Mouse (Mus musculus): ENCODE measurements at regions not wholly inside any gene's neighbourhood (a gene's known extent, or its start where the extent isn't known, plus 50 kb on each side); places are given as distances from the start of the nearest gene placed in this dataset.
"Not testable (repeated sequence)": the region's sequence is repeated elsewhere in the genome, so short reads cannot be mapped to it uniquely, and the experiment has no call there.

DNA sequence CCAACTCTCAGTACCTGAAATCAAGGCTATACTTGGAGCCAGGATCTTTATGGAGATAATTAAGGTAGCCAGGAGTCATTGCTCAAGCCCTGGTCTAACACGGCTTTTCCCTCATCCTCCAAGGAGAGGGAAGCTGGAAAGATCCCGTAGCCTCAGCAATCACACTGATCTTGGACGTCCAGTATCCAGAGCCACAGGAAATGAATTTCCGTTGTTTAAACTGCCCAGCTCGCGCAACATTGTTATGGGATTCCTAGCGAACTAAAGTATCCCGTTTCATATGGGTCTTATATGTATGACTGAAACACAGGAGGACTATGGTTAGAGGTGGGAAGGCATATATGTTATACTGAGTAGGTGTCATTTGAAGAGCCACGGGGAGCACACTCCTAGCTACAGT lies 126.3 kb upstream of the Lnx1 start:
- DNase-seq (ENCODE audit: low read depth, low spot score) = no peak

- no peak for DNase-seq (ENCODE audit: low read depth, low spot score)
These were observed 125.2 kb upstream of the Lnx1 start for GRCm38 (mm10) chr5:74827944-74828343.

DNA sequence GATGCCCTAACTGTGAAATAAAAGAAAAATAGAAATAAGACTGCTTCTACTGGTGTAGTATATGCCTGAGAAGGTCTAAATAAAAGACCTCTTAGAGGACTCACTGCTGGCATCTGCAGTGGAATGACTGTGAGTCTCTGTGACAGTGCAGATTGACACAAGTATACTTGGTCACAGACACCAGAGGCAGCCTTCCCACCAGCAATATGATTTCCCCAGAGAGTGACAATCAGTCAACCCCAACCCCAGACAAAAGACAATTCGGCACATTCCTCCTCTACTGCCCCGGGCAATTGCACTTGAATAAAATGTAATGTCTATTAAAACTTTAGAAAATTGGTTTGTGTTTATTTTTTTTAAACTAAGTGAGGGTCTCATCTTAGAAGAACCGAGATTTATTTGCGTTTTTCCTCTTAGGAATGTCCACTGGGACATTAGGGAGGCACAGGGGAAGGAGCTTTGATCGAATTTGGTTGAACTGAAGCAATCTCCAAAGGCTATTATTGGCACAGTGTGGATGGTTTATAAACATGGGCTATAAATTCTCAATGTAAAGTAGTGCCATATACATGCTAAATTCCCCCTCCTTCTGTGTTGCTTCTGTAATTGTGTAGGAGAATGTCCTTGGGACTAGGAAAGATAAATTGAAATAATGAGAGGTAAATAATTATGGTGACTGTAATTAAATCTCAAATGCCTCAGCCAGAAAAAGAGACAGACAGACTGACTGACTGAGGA lies 123.0 kb upstream of the Lnx1 start:
- DNase-seq (ENCODE audit: low read depth, low spot score) = peak; percentile 45

- peak; percentile 82 for DNase-seq (ENCODE audit: low read depth, low spot score)
These were observed 121.0 kb upstream of the Lnx1 start for GRCm38 (mm10) chr5:74823719-74824118.

DNA sequence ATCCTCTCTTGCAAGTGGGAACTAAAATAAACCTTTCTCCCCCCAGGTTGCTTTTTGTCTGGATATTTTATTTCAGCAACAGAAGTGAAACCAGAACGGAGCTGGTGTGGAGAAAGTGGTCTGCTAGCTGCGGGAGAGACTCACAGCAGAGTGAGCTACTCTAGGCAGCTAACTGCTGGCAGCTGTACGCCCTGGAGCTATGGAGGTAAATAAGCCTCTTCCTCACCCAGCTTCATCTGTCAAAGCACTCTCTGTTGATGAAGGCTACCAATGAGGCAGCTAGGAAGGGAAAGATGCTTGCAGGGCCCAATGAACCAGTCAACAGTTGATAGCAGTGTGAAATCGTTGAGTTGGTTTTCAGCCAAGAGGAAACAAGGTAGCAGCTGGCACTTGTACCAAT lies 119.3 kb upstream of the Lnx1 start:
- peak; percentile 35 for DNase-seq (ENCODE audit: low read depth, low spot score)

GRCm38 (mm10) chr5:74816523-74816922 lies 113.8 kb upstream of the Lnx1 start:
- peak; percentile 55 for DNase-seq (ENCODE audit: low read depth, low spot score)

DNA sequence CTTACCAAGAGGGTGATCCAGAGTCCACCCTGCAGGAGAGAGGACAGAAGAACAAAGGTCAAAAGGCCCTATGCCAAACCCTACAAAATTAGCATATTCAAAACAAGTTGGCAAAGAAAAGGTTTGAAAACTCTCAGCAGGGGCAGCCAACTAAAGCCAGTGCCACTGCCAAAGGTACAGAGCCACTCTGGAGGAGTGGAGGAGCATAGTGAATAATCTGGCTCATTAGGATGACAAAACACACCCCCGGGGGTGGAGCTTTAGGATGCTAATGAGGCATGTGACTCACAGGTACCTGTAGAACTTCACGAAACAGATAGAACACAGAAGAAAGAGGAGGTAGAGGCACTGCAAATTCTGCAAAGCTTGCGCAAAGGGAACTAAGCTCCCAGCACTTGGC lies 110.7 kb upstream of the Lnx1 start:
- no peak for DNase-seq (ENCODE audit: low read depth, low spot score)

GRCm38 (mm10) chr5:74811046-74811445 lies 108.3 kb upstream of the Lnx1 start:
- no peak for DNase-seq (ENCODE audit: low read depth, low spot score)

DNA sequence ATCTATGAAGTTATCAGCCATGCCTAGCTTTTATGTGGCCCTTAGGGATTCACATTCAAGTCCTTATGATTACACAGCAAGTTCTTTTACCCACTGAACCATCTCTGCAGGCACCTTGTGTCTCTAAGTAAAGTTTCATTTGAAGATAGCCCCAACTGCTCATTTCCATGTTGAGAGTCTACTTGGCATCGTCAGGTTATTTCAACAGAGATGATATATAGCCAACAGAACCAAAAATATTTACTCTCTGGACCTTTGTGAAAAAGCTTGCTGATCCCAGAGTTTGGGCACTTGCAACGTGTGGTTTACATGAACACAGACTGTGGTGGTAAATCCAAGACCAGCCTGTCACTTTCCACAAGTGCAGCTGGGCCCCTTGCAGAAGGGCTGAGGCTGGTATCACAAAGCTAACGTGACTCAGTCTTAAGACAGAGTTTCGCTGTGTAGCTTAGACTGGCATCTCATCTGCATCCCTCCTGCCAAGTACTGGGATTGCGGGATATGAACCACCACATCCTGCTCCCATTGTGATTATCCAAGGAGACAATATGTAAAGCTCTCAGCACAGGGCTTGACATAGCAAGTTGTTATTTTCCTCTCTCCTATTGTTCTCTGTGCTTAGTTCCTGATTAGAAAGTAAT lies 105.0 kb upstream of the Lnx1 start:
- DNase-seq (ENCODE audit: low read depth, low spot score) = peak; percentile 42

- no peak for DNase-seq (ENCODE audit: low read depth, low spot score)
These were observed 99.2 kb upstream of the Lnx1 start for GRCm38 (mm10) chr5:74801946-74802345.

- DNase-seq (ENCODE audit: low read depth, low spot score) = no peak
These were observed 97.6 kb upstream of the Lnx1 start for GRCm38 (mm10) chr5:74800351-74800750.

DNA sequence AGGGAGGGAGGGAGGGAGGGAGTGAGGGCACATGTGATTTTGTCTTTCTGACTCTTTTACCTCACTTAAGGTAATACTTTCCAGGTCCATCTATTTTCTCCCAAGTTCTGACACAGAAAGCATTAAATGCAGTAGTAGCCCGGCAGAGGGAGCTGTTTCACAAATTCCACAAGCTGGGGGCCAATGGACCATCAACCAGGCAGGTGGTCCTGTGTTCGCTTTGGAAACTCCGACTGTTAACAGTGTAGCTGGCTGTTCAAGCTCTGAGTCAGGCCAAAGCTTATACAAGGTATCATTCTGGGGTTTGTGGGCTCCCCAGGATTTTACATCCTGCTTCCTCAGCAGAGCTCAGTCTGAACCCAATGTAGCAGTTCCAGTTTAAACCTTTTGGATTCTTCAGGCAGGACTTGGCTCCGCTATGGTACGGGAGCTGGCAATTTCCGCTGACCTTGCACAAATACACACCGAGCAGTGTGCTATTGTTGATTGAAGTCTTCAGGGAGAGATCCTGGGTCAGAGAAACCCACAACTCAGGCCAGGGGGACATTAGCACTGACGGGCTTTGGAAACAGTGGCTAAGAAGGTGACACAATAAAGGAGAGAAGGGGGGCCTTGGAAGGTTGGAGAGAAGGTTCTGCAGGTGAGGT lies 93.8 kb upstream of the Lnx1 start:
- DNase-seq (ENCODE audit: low read depth, low spot score) = peak; percentile 78

DNA sequence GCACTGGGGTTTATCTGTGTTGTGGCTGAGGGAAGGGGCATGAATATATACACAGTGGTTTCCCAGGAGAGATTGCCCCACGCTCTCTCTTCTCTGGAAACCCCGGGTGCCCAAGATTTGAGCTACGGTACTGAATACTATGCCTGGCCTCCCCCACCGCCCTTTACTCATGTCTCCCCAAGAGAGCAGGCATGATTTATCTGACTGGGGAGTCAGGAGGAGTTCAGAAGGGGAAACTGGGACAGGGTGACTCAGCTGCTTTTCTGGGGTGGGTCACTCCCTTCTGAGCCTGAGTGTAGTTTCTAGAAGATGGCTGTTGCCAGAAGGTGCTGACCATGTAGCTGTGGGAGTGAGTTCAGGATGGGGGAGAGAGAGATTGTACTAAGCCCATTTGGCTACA lies 92.0 kb upstream of the Lnx1 start:
- DNase-seq (ENCODE audit: low read depth, low spot score) = peak; percentile 75

DNA sequence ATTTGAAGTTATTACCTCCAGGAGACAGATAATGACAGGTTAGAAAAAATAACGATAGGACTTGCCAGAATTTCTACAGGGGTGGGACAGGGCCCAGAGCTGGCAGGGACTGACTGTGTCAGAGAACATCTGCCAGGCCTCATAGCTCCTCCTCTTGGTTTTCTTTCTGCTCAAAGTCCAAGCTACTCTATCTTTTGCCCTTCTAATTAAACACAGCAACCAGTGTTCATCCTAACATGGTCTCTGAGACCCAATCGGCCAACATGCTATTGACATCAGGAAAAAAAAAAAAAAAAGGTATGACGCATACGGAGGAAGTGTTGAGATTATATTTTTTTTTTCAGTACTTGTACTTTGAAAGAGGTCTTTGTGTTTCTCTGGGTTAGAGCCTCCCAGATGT lies 90.7 kb upstream of the Lnx1 start:
- peak; percentile 95 for DNase-seq (ENCODE audit: low read depth, low spot score)

DNA sequence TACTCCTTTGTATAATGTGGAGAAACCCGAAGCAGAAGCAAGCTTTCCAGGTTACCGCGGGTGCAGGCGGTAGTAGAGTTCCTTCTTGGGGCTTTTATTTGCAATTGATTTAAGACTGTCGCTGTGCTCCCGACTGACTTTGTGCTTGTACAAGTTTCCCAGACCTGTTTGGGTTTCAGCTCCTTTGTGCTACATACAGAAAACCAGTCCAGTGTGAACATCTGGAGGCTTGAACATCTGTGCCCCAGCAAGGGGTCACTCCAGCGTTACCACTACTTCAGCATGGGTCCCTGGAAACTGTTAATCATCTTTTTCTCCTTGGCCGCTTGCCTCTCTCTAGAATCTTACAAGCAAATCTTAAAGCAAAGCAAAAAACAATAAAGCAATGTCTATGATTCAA lies 90.2 kb upstream of the Lnx1 start:
- peak; percentile 94 for DNase-seq (ENCODE audit: low read depth, low spot score)

- peak; percentile 99 for DNase-seq (ENCODE audit: low read depth, low spot score)
These were observed 89.6 kb upstream of the Lnx1 start for GRCm38 (mm10) chr5:74792301-74792700.

GRCm38 (mm10) chr5:74790501-74790900 lies 87.8 kb upstream of the Lnx1 start:
- not testable (repeated sequence) for DNase-seq (ENCODE audit: low read depth, low spot score)

DNA sequence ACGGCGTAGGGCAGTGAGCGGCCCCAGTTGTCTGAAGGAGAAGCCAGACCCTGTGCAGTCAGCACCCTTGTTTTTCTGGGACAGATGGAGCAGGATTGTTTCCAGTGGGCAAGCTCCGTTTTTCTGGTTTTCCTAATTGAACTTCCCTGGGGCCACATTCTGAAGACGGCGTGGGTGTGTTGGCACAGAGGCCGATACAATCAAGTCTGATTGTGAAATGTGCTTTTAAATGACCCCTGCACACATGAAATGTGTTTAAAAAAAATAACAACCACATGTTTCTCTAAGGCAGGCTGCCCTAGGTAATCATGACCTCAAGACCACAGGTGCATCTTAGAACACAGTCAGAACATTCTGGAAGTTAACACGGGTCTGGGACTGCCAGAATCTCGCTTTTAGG lies 81.2 kb upstream of the Lnx1 start:
- peak; percentile 63 for DNase-seq (ENCODE audit: low read depth, low spot score)

DNA sequence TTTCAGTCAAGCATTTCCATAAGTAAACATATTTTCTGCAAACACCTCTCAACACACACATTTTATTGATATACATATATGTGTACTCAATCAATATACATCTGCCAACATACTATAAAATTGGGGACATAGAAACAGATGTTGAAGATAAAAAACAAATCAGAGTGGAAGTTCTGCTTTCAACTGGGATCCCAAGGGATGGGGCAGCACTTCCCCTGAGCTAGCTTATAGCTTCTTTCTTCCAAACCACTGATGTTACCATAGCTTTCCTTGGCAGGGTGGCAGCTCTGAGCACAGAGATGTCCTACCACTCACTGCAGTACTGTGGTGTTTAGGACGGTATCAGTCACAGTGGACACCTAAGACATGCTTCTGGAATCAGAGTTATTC lies 75.4 kb upstream of the Lnx1 start:
- DNase-seq (ENCODE audit: low read depth, low spot score) = peak; percentile 51

GRCm38 (mm10) chr5:74777381-74778075 lies 74.8 kb upstream of the Lnx1 start:
- peak; percentile 98 for DNase-seq (ENCODE audit: low read depth, low spot score)

DNA sequence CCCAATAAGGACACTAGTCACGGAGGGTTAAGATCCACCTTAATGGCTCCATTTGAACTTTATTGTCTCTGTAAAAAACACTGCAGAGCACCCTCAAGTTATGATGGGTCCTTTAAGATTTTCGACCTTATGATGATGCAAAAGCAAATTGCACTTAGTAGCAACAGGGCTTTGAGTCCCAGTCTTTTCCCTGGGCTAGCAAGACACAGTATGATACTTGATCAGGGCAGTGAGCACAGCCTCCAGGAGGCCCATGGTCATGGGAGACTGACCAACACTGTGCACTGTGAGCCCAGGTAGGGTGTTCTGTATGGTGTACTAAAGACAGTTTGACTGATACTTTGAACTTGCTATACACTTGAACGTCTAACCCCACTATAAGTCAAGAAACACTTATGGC lies 73.4 kb upstream of the Lnx1 start:
- DNase-seq (ENCODE audit: low read depth, low spot score) = peak; percentile 61

DNA sequence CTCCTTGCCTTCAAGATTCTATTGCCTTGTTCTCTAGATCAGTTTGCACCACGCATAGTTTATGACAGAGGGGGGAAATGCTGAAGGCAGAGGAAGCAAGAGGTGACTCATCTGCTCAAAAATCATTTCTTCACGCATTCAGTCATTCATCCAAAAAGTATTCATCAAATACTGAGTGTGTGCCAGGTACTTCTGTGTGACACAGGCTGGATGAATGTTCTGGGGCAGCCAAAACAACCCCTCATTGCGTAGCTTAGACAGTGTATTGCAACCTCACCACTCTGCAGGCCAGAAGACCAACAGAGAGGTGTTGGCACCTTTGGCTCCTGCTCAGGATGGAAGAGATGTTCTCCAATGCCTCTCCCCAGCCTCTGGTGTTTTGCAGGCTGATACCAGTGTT lies 72.9 kb upstream of the Lnx1 start:
- DNase-seq (ENCODE audit: low read depth, low spot score) = peak; percentile 97

Data from 3T3-L1 (cell line).